Mouse (Mus musculus) heart, postnatal 0 days (tissue): ENCODE measurements around the gene Zfp768. TPM values are rescaled to one million over a fixed set of nuclear protein-coding genes. Genes with fewer than 3 reads are reported as not detected.
A peak's percentile ranks its signal among the peaks of the same experiment; 100 is the strongest.
"Not testable (repeated sequence)": the region's sequence is repeated elsewhere in the genome, so short reads cannot be mapped to it uniquely, and the experiment has no call there.

ENCODE experiments used
- ATAC-seq: fragments of 200-750 bp; cut with Nextera tagmentation; 2 replicates; pipeline ENCODE4 v1.8.0; 2017; ENCODE audit warnings: low read depth, moderate number of reproducible peaks, moderate library complexity; ENCODE audit not compliant: insufficient read depth
- DNase-seq: peaks from one replicate; pipeline ENCODE4 v3.0.0-alpha.2; 2016; ENCODE audit warnings: low spot score
- H3K27ac ChIP-seq: fragments of 300-500 bp; sonication (generic); 2 replicates; pipeline ENCODE4 v1.5.1; 2014; ENCODE audit warnings: low read depth, mild to moderate bottlenecking
- H3K27me3 ChIP-seq: fragments of 300-500 bp; sonication (generic); 2 replicates; pipeline ENCODE4 v1.6.1; 2014; ENCODE audit warnings: low read length, mixed read lengths; ENCODE audit not compliant: control insufficient read depth, insufficient read depth
- H3K36me3 ChIP-seq: fragments of 300-500 bp; sonication (generic); replicated peaks from 2 replicates; pipeline ENCODE4 v1.6.1; 2014; ENCODE audit warnings: low read length, mixed read lengths; ENCODE audit not compliant: control insufficient read depth, insufficient read depth
- H3K4me1 ChIP-seq: fragments of 300-500 bp; sonication (generic); 2 replicates; pipeline ENCODE4 v1.6.1; 2014; ENCODE audit warnings: antibody characterized with exemption; ENCODE audit not compliant: control insufficient read depth, insufficient read depth
- H3K4me2 ChIP-seq: fragments of 300-500 bp; sonication (generic); 2 replicates; pipeline ENCODE4 v1.6.1; 2014; ENCODE audit warnings: low read depth, mild to moderate bottlenecking, low read length, moderate library complexity
- H3K4me3 ChIP-seq: fragments of 300-500 bp; sonication (generic); 2 replicates; pipeline ENCODE4 v1.5.1; 2014; ENCODE audit warnings: low read depth, low read length
- H3K9ac ChIP-seq: fragments of 300-500 bp; sonication (generic); replicated peaks from 2 replicates; pipeline ENCODE4 v1.6.1; 2014; ENCODE audit warnings: low read depth, low read length, mixed read lengths
- H3K9me3 ChIP-seq: fragments of 300-500 bp; sonication (generic); replicated peaks from 2 replicates; pipeline ENCODE4 v1.6.1; 2016; ENCODE audit warnings: low read length; ENCODE audit not compliant: control insufficient read depth
- CTCF ChIP-seq: IDR thresholded peaks from 2 replicates; pipeline ENCODE4 v1.5.1; 2016; ENCODE audit warnings: antibody characterized with exemption, control low read depth, low read depth
- EP300 ChIP-seq: IDR thresholded peaks from 2 replicates; pipeline ENCODE4 v1.6.1; 2016; ENCODE audit warnings: antibody characterized with exemption, low read depth
- WGBS: fragments of 180-500 bp; shearing (Covaris S2); extraction: QIAGEN DNeasy Blood & Tissue Kit; methylation state at CpG from one replicate; pipeline ENCODE4 v1.1.7; 2014; 5-methylcytosine and 5-hydroxymethylcytosine counted together
- polyA plus RNA-seq: library from polyadenylated mRNA; unstranded; fragments of >200 nt; fragmentation: Nextera tagmentation; extraction: Ambion mirVana; gene quantifications from 2 replicates; pipeline ENCODE4 v1.2.1, GENCODE M21; 2015
- total RNA-seq: library from RNA; depleted of rRNA; stranded (reverse); fragments of >200 nt; gene quantifications from 2 replicates; pipeline ENCODE4 v1.2.3, GENCODE M21; 2014; ENCODE audit warnings: low replicate concordance

The Zfp768 gene
- total and polyA plus RNA-seq, 2 experiments from 2014 or later, result 22.0 to 54.3 TPM

- under 1% methylated on average over 48 of the region's 49 CpGs for WGBS
- ATAC-seq (peak; percentile 96), DNase-seq (peak; percentile 94)
- peak; percentile 66 for TF ChIP-seq CTCF
- H3K4me1 ChIP-seq, H3K27me3 ChIP-seq, H3K36me3 ChIP-seq, H3K9me3 ChIP-seq: not testable (repeated sequence)
- Histone ChIP-seq H3K4me2 (peak within 1 kb of the TSS; percentile 84), H3K9ac (peak within 1 kb of the TSS; percentile 79), H3K4me3 (peak within 1 kb of the TSS; percentile 54), H3K27ac (peak within 1 kb of the TSS; percentile 58; the same call in 1 of the 2 replicates)
Observed at GRCm38 (mm10) chr7:127375271-127376245, 30.2 kb upstream of the Zfp768 start, which contains the start of gene Zfp747. TSS of gene Zfp747 (minus strand) at chr7:127376050.

- H3K27ac ChIP-seq, H3K4me1 ChIP-seq, H3K9me3 ChIP-seq, H3K36me3 ChIP-seq, H3K4me3 ChIP-seq, DNase-seq, H3K9ac ChIP-seq, H3K27me3 ChIP-seq, ATAC-seq, H3K4me2 ChIP-seq: not testable (repeated sequence)
- 82% methylated on average over 3 of the region's 3 CpGs for WGBS
Observed at GRCm38 (mm10) chr7:127371870-127372269, 26.5 kb upstream of the Zfp768 start.

- H3K27me3 ChIP-seq, result no peaks in the 10 kb centered on the region
- no peak for ATAC-seq
- WGBS, result 60% methylated on average over 2 of the region's 2 CpGs
- no peak for DNase-seq
- no peaks in the 10 kb centered on the region for H3K4me1 ChIP-seq
- H3K4me3 ChIP-seq, result no peak overlapping the region
- TF ChIP-seq EP300 (no peak), CTCF (no peak)
- H3K27ac ChIP-seq, result no peak overlapping the region
- no peak overlapping the region for H3K9ac ChIP-seq
- H3K9me3 ChIP-seq, result no peaks in the 10 kb centered on the region
- no peak overlapping the region for H3K4me2 ChIP-seq
- H3K36me3 ChIP-seq, result no peaks in the 10 kb centered on the region
Observed at GRCm38 (mm10) chr7:127371213-127371612, 25.8 kb upstream of the Zfp768 start.

GRCm38 (mm10) chr7:127366249-127366648 is 20.9 kb upstream of the Zfp768 start:
- DNase-seq, result no peak
- H3K9ac ChIP-seq, result no peak overlapping the region
- H3K36me3 ChIP-seq, result no peaks in the 10 kb centered on the region
- no peaks in the 10 kb centered on the region for H3K4me1 ChIP-seq
- ATAC-seq, result no peak
- WGBS, result 30% methylated on average over 3 of the region's 3 CpGs
- H3K4me3 ChIP-seq, result no peak overlapping the region
- TF ChIP-seq CTCF, result no peak
- no peak for TF ChIP-seq EP300
- H3K4me2 ChIP-seq, result no peak overlapping the region
- H3K27ac ChIP-seq, result no peak overlapping the region
- no peaks in the 10 kb centered on the region for H3K27me3 ChIP-seq
- H3K9me3 ChIP-seq, result no peaks in the 10 kb centered on the region

- ATAC-seq (no peak), DNase-seq (no peak)
- peak overlapping the region; percentile 58; the same call in 1 of the 2 replicates for H3K4me2 ChIP-seq
- H3K4me1 ChIP-seq, result no peaks in the 10 kb centered on the region
- no peak overlapping the region; the same call in 1 of the 2 replicates for H3K9ac ChIP-seq
- H3K36me3 ChIP-seq, result no peaks in the 10 kb centered on the region
- no peak for TF ChIP-seq EP300
- no peaks in the 10 kb centered on the region for H3K9me3 ChIP-seq
- H3K27me3 ChIP-seq, result no peaks in the 10 kb centered on the region
- WGBS, result 68% methylated on average over 4 of the region's 4 CpGs
- H3K27ac ChIP-seq, result no peak overlapping the region
- peak overlapping the region; percentile 38; the same call in 1 of the 2 replicates for H3K4me3 ChIP-seq
Observed at GRCm38 (mm10) chr7:127364166-127364565, 18.8 kb upstream of the Zfp768 start.
